Mouse (Mus musculus) ES-Bruce4 (cell line): ENCODE data around the gene Vmn2r89.
"Not testable (repeated sequence)": the region's sequence is repeated elsewhere in the genome, so short reads cannot be mapped to it uniquely, and the experiment has no call there.

Source experiments
- CTCF ChIP-seq: IDR thresholded peaks from one replicate; pipeline ENCODE4 v1.8.1; 2011; ENCODE audit warnings: low read depth, low read length
- EP300 ChIP-seq: IDR thresholded peaks from 2 replicates; pipeline ENCODE4 v1.6.1; 2011; ENCODE audit warnings: low read depth, low read length; ENCODE audit not compliant: insufficient read depth
- POLR2A ChIP-seq: IDR thresholded peaks from one replicate; pipeline ENCODE4 v1.8.1; 2011; ENCODE audit warnings: low read length; ENCODE audit not compliant: insufficient read depth

GRCm38 (mm10) chr14:51480278-51480677 lies 28.6 kb downstream of the Vmn2r89 start:
- peak; percentile 25 for TF ChIP-seq CTCF
- TF ChIP-seq POLR2A, EP300: not testable (repeated sequence)
